Mouse (Mus musculus): ENCODE measurements around the gene Mbl1. TPM values are rescaled to one million over a fixed set of nuclear protein-coding genes. Genes with fewer than 3 reads are reported as not detected.

The Mbl1 gene
- 0.09 TPM in 1 of 2 replicates, not detected in the other for polyA plus RNA-seq (2012; rRNA removed; ENCODE audit: low replicate concordance)

GRCm38 (mm10) chr14:41151220-41151898 lies at the start of gene Mbl1:
Mbl1 (plus strand) TSS chr14:41151458.

GRCm38 (mm10) chr14:41104853-41105444 lies 46.3 kb upstream of the Mbl1 start, which contains the start of gene Mat1a:
Mat1a (plus strand) TSS chr14:41105035.

GRCm38 (mm10) chr14:41131540-41131939 lies 19.7 kb upstream of the Mbl1 start, which contains the start of gene Sftpa1:
Sftpa1 (plus strand) TSS chr14:41131782.

GRCm38 (mm10) chr14:41185059-41185821 lies 34.0 kb downstream of the Mbl1 start, which contains the start of gene Sftpd:
Sftpd (minus strand) TSS chr14:41185149.

Other genes starting within 250 kb of the Mbl1 start
- gene Tspan14, start 184.7 kb upstream of the Mbl1 start, polyA plus RNA-seq (2012; rRNA removed; ENCODE audit: low replicate concordance): 87.4 and 109 TPM in 2 replicates
- 65.8 and 153 TPM in 2 replicates for gene Fam213a, start 137.7 kb upstream of the Mbl1 start, polyA plus RNA-seq (2012; rRNA removed; ENCODE audit: low replicate concordance)
- not detected in 2 replicates for gene Dydc2, start 82.2 kb upstream of the Mbl1 start, polyA plus RNA-seq (2012; rRNA removed; ENCODE audit: low replicate concordance)
- not detected in 2 replicates for gene Dydc1, start 78.5 kb upstream of the Mbl1 start, polyA plus RNA-seq (2012; rRNA removed; ENCODE audit: low replicate concordance)
- 0.07 and 0.44 TPM in 2 replicates for gene Mat1a, start 46.4 kb upstream of the Mbl1 start, polyA plus RNA-seq (2012; rRNA removed; ENCODE audit: low replicate concordance)
- 0.14 TPM in 1 of 2 replicates, not detected in the other for gene Sftpa1, start 19.7 kb upstream of the Mbl1 start, polyA plus RNA-seq (2012; rRNA removed; ENCODE audit: low replicate concordance)
- 5.2 TPM in 1 of 2 replicates, not detected in the other for gene Sftpd, start 33.7 kb downstream of the Mbl1 start, polyA plus RNA-seq (2012; rRNA removed; ENCODE audit: low replicate concordance)
- not detected in 2 replicates for gene Gm2832, start 127.3 kb downstream of the Mbl1 start, polyA plus RNA-seq (2012; rRNA removed; ENCODE audit: low replicate concordance)
- gene Gm5798, start 197.2 kb downstream of the Mbl1 start, polyA plus RNA-seq (2012; rRNA removed; ENCODE audit: low replicate concordance): not detected in 2 replicates
- gene Gm7945, start 234.9 kb downstream of the Mbl1 start, polyA plus RNA-seq (2012; rRNA removed; ENCODE audit: low replicate concordance): not detected in 2 replicates

All from subcutaneous adipose tissue, adult 2 months (tissue).